Mouse (Mus musculus): Measurements from ENCODE around the gene Dlx4.

GRCm38 (mm10) chr11:95145851-95146403 lies at the start of gene Dlx4:
- TF ChIP-seq CTCF (IDR thresholded peaks at IDR 0.05; ENCODE audit: control insufficient read depth, insufficient read depth, insufficient replicate concordance, low read depth, low read length) = no peak
- TF ChIP-seq POLR2A (IDR thresholded peaks at IDR 0.05; ENCODE audit: control insufficient read depth, low read depth, low read length) = no peak

Data from testis, adult 2 months (tissue).